Mouse (Mus musculus): ENCODE results near the gene Lipt2.
A peak's percentile ranks its signal among the peaks of the same experiment; 100 is the strongest.

The Lipt2 gene

GRCm38 (mm10) chr7:100159105-100159841, at the start of gene Lipt2:
Lipt2 (plus strand) TSS chr7:100159277.
- peak; percentile 93 for DNase-seq (ENCODE audit: low read depth, low spot score)

- DNase-seq (ENCODE audit: low read depth, low spot score) = no peak
Measured at GRCm38 (mm10) chr7:100111506-100111905, 47.6 kb upstream of the Lipt2 start.

GRCm38 (mm10) chr7:100113821-100114220, 45.3 kb upstream of the Lipt2 start:
- no peak for DNase-seq (ENCODE audit: low read depth, low spot score)

- DNase-seq (ENCODE audit: low read depth, low spot score) = peak; percentile 72
Measured at GRCm38 (mm10) chr7:100114279-100114678, 44.8 kb upstream of the Lipt2 start.

- peak; percentile 83 for DNase-seq (ENCODE audit: low read depth, low spot score)
Measured at GRCm38 (mm10) chr7:100120791-100121261, 38.3 kb upstream of the Lipt2 start.

- DNase-seq (ENCODE audit: low read depth, low spot score) = peak; percentile 99
Measured at GRCm38 (mm10) chr7:100121376-100121789, 37.7 kb upstream of the Lipt2 start, which contains the start of gene Pold3. Pold3 (minus strand) TSS chr7:100121565.

GRCm38 (mm10) chr7:100123486-100123885, 35.6 kb upstream of the Lipt2 start:
- peak; percentile 71 for DNase-seq (ENCODE audit: low read depth, low spot score)

- peak; percentile 65 for DNase-seq (ENCODE audit: low read depth, low spot score)
Measured at GRCm38 (mm10) chr7:100124211-100124610, 34.9 kb upstream of the Lipt2 start.

- no peak for DNase-seq (ENCODE audit: low read depth, low spot score)
Measured at GRCm38 (mm10) chr7:100125166-100125565, 33.9 kb upstream of the Lipt2 start.

GRCm38 (mm10) chr7:100126514-100126913, 32.6 kb upstream of the Lipt2 start:
- DNase-seq (ENCODE audit: low read depth, low spot score) = no peak

GRCm38 (mm10) chr7:100128262-100129041, 30.6 kb upstream of the Lipt2 start:
- DNase-seq (ENCODE audit: low read depth, low spot score) = no peak

- no peak for DNase-seq (ENCODE audit: low read depth, low spot score)
Measured at GRCm38 (mm10) chr7:100130592-100130991, 28.5 kb upstream of the Lipt2 start.

GRCm38 (mm10) chr7:100132379-100132778, 26.7 kb upstream of the Lipt2 start:
- DNase-seq (ENCODE audit: low read depth, low spot score) = no peak

- no peak for DNase-seq (ENCODE audit: low read depth, low spot score)
Measured at GRCm38 (mm10) chr7:100137038-100137437, 22.0 kb upstream of the Lipt2 start.

- no peak for DNase-seq (ENCODE audit: low read depth, low spot score)
Measured at GRCm38 (mm10) chr7:100138075-100138474, 21.0 kb upstream of the Lipt2 start.

- no peak for DNase-seq (ENCODE audit: low read depth, low spot score)
Measured at GRCm38 (mm10) chr7:100140591-100140990, 18.5 kb upstream of the Lipt2 start.

GRCm38 (mm10) chr7:100148586-100148985, 10.5 kb upstream of the Lipt2 start:
- no peak for DNase-seq (ENCODE audit: low read depth, low spot score)

GRCm38 (mm10) chr7:100150086-100150485, 9.0 kb upstream of the Lipt2 start:
- DNase-seq (ENCODE audit: low read depth, low spot score) = no peak

- DNase-seq (ENCODE audit: low read depth, low spot score) = no peak
Measured at GRCm38 (mm10) chr7:100150626-100151025, 8.5 kb upstream of the Lipt2 start.

- no peak for DNase-seq (ENCODE audit: low read depth, low spot score)
Measured at GRCm38 (mm10) chr7:100157669-100158068, 1.4 kb upstream of the Lipt2 start.

GRCm38 (mm10) chr7:100160006-100160405, 929 bp downstream of the Lipt2 start:
- no peak for DNase-seq (ENCODE audit: low read depth, low spot score)

GRCm38 (mm10) chr7:100163506-100163905, 4.4 kb downstream of the Lipt2 start:
- no peak for DNase-seq (ENCODE audit: low read depth, low spot score)

- no peak for DNase-seq (ENCODE audit: low read depth, low spot score)
Measured at GRCm38 (mm10) chr7:100168654-100169053, 9.6 kb downstream of the Lipt2 start.

Measured in A20 (cell line).